ENCODE assay signal across 8 mouse cellular contexts in the genomic region with DNA sequence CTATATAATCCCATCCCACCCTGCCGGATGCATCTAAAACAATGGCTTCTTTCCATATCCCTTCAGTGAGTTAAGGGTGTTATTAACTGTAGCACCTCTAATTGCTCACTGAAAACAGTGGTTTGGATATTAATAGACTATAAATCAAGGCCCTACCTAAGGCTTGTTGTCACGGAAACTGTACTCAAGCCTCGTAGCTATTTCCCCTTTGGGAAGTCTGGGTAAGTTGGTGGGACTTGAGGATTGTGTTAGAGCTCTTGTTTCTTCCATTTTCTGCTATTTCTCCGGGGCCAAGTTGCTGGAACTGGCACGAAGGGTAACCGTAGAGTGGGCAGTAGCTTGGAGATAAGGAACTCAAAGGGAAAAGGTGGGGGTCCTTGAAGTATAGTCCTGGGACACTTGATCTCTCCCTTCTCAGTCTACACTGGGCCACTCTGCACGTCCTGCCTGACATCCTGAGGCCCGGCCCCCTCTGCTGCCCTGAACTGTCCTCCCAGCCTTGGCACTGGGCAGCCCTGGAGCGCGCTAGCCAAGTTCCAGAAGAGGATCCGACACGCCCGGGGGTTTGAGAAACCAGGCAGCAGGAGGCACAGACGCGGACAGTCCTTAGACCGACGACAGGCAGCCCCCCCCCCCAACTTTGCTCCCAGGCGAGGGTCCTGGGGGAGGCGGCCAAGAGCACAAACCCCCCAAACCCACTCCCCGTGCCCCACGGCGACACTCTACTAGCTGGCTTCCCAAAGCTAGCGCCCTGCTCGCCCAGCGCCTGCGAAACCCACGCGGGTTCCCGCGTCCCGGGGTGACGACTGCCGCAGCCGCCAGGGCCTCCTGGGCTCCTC. TPM values are rescaled to one million over a fixed set of nuclear protein-coding genes. Genes with fewer than 3 reads are reported as not detected.
DNase-seq lines count a peak whose midpoint lies in the region; ATAC-seq and TF ChIP-seq lines count a peak whose summit lies in the region.

No protein-coding gene starts in this region.

- peak overlapping the region; percentile 61 for H3K4me3 ChIP-seq in intestine, embryonic 15.5 days (replicated peaks)
- peak overlapping the region; percentile 97 for H3K4me3 ChIP-seq in liver, embryonic 12.5 days
- no peak overlapping the region for H3K4me3 ChIP-seq in myocyte

- H3ac ChIP-seq in myocyte (ENCODE audit: control insufficient read depth, insufficient read length): no peak overlapping the region

- H3K27me3 ChIP-seq in intestine, embryonic 15.5 days (replicated peaks): peaks cover 33% of the 10 kb centered on the region
- H3K27me3 ChIP-seq in liver, embryonic 12.5 days (replicated peaks): peaks cover 55% of the 10 kb centered on the region
- H3K27me3 ChIP-seq in myocyte (ENCODE audit: control insufficient read depth, insufficient read depth, insufficient read length): peaks cover 52% of the 10 kb centered on the region

- WGBS in intestine, embryonic 15.5 days: 9% methylated on average over 33 of the region's 34 CpGs
- WGBS in liver, embryonic 12.5 days (ENCODE audit: insufficient replicate concordance): 3% methylated on average over 33 of the region's 34 CpGs

- TF ChIP-seq POLR2A in myocyte (IDR thresholded peaks at IDR 0.05; ENCODE audit: insufficient read length, low read depth): no peak

- H3K4me1 ChIP-seq in intestine, embryonic 15.5 days (replicated peaks): peaks cover 13% of the 10 kb centered on the region
- H3K4me1 ChIP-seq in liver, embryonic 12.5 days: peaks cover 68% of the 10 kb centered on the region

- DNase-seq in right cerebral cortex, postnatal 10 days (ENCODE audit: low spot score in 2 of 2): peak; percentile 45 to 46
- DNase-seq in right cerebral cortex, postnatal 36 days (ENCODE audit: low spot score in 2 of 2): no peak
- peak; percentile 50 for DNase-seq in embryo, embryonic 10 days (ENCODE audit: low spot score)
- no peak for DNase-seq in urinary bladder, adult 2 months (ENCODE audit: low spot score)

- H3K9ac ChIP-seq in intestine, embryonic 15.5 days: peak overlapping the region; percentile 54
- H3K9ac ChIP-seq in liver, embryonic 12.5 days: peak overlapping the region; percentile 99

- H3K4me2 ChIP-seq in intestine, embryonic 15.5 days (replicated peaks): peak overlapping the region; percentile 100
- peak overlapping the region; percentile 97 for H3K4me2 ChIP-seq in liver, embryonic 12.5 days
- peak overlapping the region; percentile 18 for H3K4me2 ChIP-seq in myocyte (ENCODE audit: low read depth)

- H3K36me3 ChIP-seq in intestine, embryonic 15.5 days: no peaks in the 10 kb centered on the region
- H3K36me3 ChIP-seq in liver, embryonic 12.5 days: peaks cover 35% of the 10 kb centered on the region
- H3K36me3 ChIP-seq in myocyte (ENCODE audit: control insufficient read depth, insufficient read depth): no peaks in the 10 kb centered on the region

- H3K9me3 ChIP-seq in intestine, embryonic 15.5 days: no peaks in the 10 kb centered on the region
- H3K9me3 ChIP-seq in liver, embryonic 12.5 days (replicated peaks): no peaks in the 10 kb centered on the region

- H3K27ac ChIP-seq in intestine, embryonic 15.5 days: no peak overlapping the region
- peak overlapping the region; percentile 98 for H3K27ac ChIP-seq in liver, embryonic 12.5 days

- H3K79me2 ChIP-seq in myocyte (ENCODE audit: control insufficient read depth, insufficient read depth): no peaks in the 10 kb centered on the region

- 0 out of 2 replicates have a peak, but pooled peaks have one; percentile 8 for ATAC-seq in granulocyte monocyte progenitor cell, adult 5-6 weeks (replicated peaks; ENCODE audit: poor library complexity, severe bottlenecking)
- peak; percentile 59 for ATAC-seq in intestine, embryonic 15.5 days
- peak; percentile 53 for ATAC-seq in liver, embryonic 12.5 days

TF ChIP-seq in myocyte, 11 proteins besides CTCF, POLR2A, EP300 and RAD21:
- TF ChIP-seq USF1 (IDR thresholded peaks at IDR 0.05; ENCODE audit: low read depth) (no peak), CEBPB (IDR thresholded peaks at IDR 0.05; ENCODE audit: insufficient read depth, poor library complexity, severe bottlenecking) (no peak), MYOG (IDR thresholded peaks at IDR 0.05; ENCODE audit: control insufficient read depth in 1 of 3, insufficient read depth in 1 of 3, insufficient read length in 2 of 3, low read depth in 2 of 3) (no peak), E2F4 (IDR thresholded peaks at IDR 0.05; ENCODE audit: insufficient read depth) (no peak), REST (IDR thresholded peaks at IDR 0.05; ENCODE audit: insufficient read depth, insufficient read length) (no peak)

RNA-seq across cellular contexts. Expression of a gene that starts 1.2 kb away (rescaled TPM):
- 0.02 and 0.04 TPM in 2 replicates for total RNA-seq in granulocyte monocyte progenitor cell, adult 5-6 weeks (2014; fragmentation: Nextera tagmentation)
- total RNA-seq in granulocyte monocyte progenitor cell, adult 5-6 weeks (2017): 0.26 and 0.93 TPM in 2 replicates
- 1.3 and 2.0 TPM in 2 replicates for polyA plus RNA-seq in intestine, embryonic 15.5 days (2015; fragmentation: Nextera tagmentation; extraction: Ambion mirVana)
- polyA plus RNA-seq in liver, embryonic 12.5 days (2016; fragmentation: Nextera tagmentation; extraction: Ambion mirVana): 83.5 and 94.6 TPM in 2 replicates
- 0.42 TPM for polyA plus RNA-seq in myocyte (2012; fragmentation: generic; extraction: Trizol)
- 1.8 and 3.4 TPM in 2 replicates for polyA plus RNA-seq in urinary bladder, adult 2 months (2012; rRNA removed)

RNA-seq across cellular contexts. Expression of a gene that starts 56.2 kb away (rescaled TPM):
- 73.3 and 90.6 TPM in 2 replicates for total RNA-seq in granulocyte monocyte progenitor cell, adult 5-6 weeks (2014; fragmentation: Nextera tagmentation)
- total RNA-seq in granulocyte monocyte progenitor cell, adult 5-6 weeks (2017): 40.6 and 62.0 TPM in 2 replicates
- 107 and 147 TPM in 2 replicates for polyA plus RNA-seq in intestine, embryonic 15.5 days (2015; fragmentation: Nextera tagmentation; extraction: Ambion mirVana)
- 99.2 and 101 TPM in 2 replicates for polyA plus RNA-seq in liver, embryonic 12.5 days (2016; fragmentation: Nextera tagmentation; extraction: Ambion mirVana)
- polyA plus RNA-seq in myocyte (2012; fragmentation: generic; extraction: Trizol): 73.6 TPM
- polyA plus RNA-seq in urinary bladder, adult 2 months (2012; rRNA removed): 130 and 145 TPM in 2 replicates

RNA-seq across cellular contexts. Expression of a gene that starts 56.2 kb away (rescaled TPM):
- 17.4 and 19.3 TPM in 2 replicates for total RNA-seq in granulocyte monocyte progenitor cell, adult 5-6 weeks (2014; fragmentation: Nextera tagmentation)
- total RNA-seq in granulocyte monocyte progenitor cell, adult 5-6 weeks (2017): 5.2 and 8.8 TPM in 2 replicates
- polyA plus RNA-seq in intestine, embryonic 15.5 days (2015; fragmentation: Nextera tagmentation; extraction: Ambion mirVana): 30.1 and 30.7 TPM in 2 replicates
- 30.7 and 31.3 TPM in 2 replicates for polyA plus RNA-seq in liver, embryonic 12.5 days (2016; fragmentation: Nextera tagmentation; extraction: Ambion mirVana)
- 23.8 TPM for polyA plus RNA-seq in myocyte (2012; fragmentation: generic; extraction: Trizol)
- polyA plus RNA-seq in urinary bladder, adult 2 months (2012; rRNA removed): 18.3 and 19.3 TPM in 2 replicates

Comparison
In these comparisons a context has a peak if more than half of its experiments do, and no peak if none do; other contexts are left out.
1. DNase-seq: peak in right cerebral cortex, postnatal 10 days (2 of 2) and embryo, embryonic 10 days (single experiment); none in right cerebral cortex, postnatal 36 days (0 of 2) and urinary bladder, adult 2 months (single experiment).
2. ATAC-seq: peak in every context shown above with its lines; median percentile 59 in intestine, embryonic 15.5 days; 53 in liver, embryonic 12.5 days; 8 in granulocyte monocyte progenitor cell, adult 5-6 weeks.
3. H3K4me2 ChIP-seq: peak in every context shown above with its lines; median percentile 100 in intestine, embryonic 15.5 days; 97 in liver, embryonic 12.5 days; 18 in myocyte.
4. RNA of a gene that starts 1.2 kb away (polyA plus RNA-seq): 83.5 to 94.6 TPM in liver, embryonic 12.5 days; 1.8 to 3.4 TPM in urinary bladder, adult 2 months, 1.3 to 2.0 TPM in intestine, embryonic 15.5 days and 0.42 TPM in myocyte (single experiment); every median in the first group is over 10 times any median in the second.